Mouse (Mus musculus) heart, postnatal 36 days (tissue): Measurements from ENCODE around the gene Arsg. TPM values are rescaled to one million over a fixed set of nuclear protein-coding genes. Genes with fewer than 3 reads are reported as not detected.

Experiments
- DNase-seq, 2 experiments: peaks; one replicate each; pipeline ENCODE4 v3.0.0; 2021 to 2022
- intact Hi-C: fragments of 180-260 bp; cut with DNase I; formaldehyde crosslinking; loops from one replicate; pipeline ENCODE4 v1.15.1; 2025
- total RNA-seq, 2 experiments: library from RNA; stranded (reverse); gene quantifications; 2 replicates each; pipeline ENCODE4 v1.2.3; 2021

Gene Arsg
- 1 to 10 TPM; 1.4 to 1.9 TPM for total RNA-seq

DNA sequence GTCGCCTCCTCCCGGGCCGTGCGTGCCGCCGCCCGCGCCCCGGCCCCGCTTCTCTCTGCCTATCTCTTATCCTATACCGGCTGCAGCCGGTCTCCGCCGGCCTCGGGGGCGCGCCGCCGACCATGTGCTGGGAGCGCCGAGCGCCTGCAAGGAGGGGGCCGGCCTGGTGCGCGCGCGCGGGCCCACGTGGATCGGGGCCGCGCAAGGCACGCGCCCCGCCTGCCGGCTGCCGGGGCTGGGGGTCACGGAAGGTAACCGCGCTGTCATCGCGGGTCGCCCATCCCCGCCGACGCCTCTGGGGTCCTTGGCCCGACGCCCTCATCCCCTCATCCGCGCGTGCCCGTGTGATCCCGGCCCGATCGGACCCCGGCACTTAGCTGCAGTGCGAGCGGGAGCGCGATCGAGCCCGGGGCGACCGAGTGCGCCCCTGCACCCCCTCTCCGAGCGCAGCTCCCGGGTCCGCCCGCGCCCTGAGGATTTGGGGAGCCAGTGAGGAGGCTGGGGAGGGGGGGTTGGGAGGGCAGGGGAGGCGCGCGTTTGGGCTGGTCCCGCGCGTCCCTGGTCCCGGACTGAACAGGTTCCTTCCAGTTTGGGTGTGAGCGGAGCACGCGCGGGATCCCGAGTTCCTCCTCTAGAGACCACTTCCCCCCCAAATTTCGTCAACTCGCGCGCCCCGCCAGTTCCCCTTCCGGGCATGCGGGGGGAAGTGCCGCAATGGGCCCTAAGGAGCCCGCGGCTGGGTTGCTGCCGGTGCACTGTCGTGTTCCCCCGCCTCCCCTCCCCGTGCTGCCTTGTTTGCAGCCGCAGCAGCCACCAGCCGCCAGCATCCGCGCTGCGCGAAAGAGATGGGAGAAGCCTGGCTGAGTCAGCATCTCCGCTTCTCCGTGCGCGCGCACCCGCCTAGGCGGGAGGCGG, at the start of gene Arsg, which contains the start of gene Slc16a6:
TSS of gene Arsg (plus strand) at position 204 of the 915 bp plus-strand sequence.
TSS of gene Slc16a6 (minus strand) at position 428 of the 915 bp plus-strand sequence.
- intact Hi-C loops, result loop anchor here (2.0 kb wide), 1 partner anchor 23 kb away; no protein-coding TSS in a partner anchor
- peak; percentile 68 to 76 for DNase-seq

DNA sequence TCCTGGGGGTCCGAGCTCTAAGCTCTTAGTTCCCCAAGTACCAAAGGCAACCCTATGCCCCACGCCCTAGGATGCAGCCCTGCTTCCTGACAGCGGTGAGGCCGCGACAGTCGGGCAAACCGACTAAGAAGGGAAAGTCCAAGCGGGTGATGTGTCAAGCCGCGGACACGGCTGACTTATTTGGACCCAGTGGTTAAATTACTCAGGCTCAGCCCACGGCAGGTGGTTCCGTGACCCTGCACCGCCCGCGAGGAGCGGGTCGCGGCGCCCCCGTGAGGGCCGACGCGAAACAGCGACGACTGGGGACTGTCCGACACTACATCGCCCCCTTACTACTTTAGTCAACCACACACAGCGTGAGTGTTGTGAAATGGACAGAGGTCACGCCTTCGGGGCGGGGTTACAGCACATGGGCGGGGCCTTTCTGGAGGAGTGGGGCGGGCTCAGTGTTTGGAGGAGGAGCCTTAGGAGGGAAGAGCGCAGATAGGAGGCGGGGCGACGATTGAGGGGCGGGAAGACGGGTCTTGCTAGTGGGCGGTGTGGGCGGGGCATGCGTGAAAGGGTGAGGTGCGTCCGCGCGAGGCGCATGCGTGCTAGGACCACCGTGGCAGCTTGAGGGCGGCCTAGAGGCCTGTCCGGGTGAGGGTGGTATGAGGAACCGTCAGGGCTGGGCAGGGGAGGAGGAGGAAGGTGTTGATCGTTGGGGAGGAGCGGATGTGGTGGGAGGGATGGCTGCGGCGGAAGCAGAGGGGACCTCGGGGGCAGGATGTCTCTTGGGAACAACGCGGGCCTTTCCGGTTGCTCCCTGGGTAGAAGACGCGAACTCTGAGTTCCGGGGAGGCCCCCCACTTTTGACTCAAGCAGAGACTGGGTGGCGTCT, 47.5 kb upstream of the Arsg start, which contains the start of gene Amz2:
TSS of gene Amz2 (plus strand) at position 555 of the 880 bp plus-strand sequence.
- DNase-seq, result peak; percentile 99 to 100
- intact Hi-C loops, result loop anchor here (1.0 to 5.0 kb wide), 4 partner anchors 62 to 178 kb away; no protein-coding TSS in a partner anchor

DNA sequence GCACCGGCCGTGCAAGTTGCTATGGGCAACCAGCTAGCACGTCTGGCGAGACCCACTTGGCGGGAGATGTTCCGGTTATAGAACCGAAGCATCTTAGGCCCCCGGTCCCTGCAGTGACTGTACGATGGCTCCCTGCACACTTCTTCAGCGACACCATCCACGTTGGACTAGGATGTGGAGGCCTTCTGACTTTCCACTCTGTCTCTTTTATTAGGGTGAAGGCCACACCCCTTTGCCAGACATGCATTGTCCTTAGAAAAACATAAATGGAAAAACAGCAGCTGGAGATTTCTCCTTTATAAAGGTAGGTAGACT, 46.9 kb upstream of the Arsg start:
- no peak for DNase-seq
- intact Hi-C loops, result loop anchor here (2.0 to 5.0 kb wide), 2 partner anchors 73 to 179 kb away; no protein-coding TSS in a partner anchor

DNA sequence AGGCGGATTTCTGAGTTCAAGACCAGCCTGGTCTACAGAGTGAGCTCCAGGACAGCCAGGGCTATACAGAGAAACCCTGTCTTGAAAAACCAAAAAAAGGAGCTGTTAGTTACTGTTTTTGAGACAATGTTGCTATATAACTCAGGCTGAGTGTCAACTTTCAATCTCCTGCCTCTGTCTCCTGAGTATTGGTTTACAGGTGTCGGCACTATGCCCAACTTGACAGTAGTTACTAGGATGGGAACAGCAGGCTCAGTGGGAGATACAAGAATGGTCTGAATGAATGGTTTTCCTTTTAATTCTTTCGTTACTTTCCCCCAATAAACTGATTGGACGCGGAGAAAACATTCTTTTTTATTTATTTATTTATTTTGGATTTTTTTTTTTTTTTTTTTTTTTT, 45.8 kb upstream of the Arsg start:
- DNase-seq, result no peak
- intact Hi-C loops, result loop anchor here (2.0 to 5.0 kb wide), 2 partner anchors 71 to 180 kb away; no protein-coding TSS in a partner anchor

DNA sequence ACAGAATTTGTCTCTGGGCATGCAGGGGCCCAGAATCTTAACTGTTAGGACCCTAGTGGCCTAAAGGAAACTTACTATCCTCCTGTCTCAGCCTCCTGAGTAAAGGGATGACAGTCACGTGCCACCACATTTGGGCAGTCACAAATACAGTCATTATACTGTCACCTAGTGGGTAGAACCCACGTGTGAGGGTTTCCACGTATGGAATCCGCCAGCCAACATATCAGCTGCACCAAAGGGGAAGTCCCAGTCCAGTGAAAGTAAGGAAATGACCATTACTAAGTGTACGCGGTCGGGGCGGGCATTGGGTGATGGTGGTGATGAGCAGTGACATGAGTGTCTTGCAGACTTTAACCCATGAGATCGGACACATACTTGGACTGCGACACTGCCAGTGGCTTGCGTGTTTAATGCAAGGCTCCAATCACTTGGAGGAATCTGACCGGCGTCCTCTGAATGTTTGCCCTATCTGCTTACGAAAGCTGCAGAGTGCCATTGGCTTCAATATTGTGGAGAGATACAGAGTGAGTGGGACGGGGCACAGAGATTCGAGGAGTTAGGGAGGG, 38.9 kb upstream of the Arsg start:
- no peak for DNase-seq
- intact Hi-C loops, result no loop called here

DNA sequence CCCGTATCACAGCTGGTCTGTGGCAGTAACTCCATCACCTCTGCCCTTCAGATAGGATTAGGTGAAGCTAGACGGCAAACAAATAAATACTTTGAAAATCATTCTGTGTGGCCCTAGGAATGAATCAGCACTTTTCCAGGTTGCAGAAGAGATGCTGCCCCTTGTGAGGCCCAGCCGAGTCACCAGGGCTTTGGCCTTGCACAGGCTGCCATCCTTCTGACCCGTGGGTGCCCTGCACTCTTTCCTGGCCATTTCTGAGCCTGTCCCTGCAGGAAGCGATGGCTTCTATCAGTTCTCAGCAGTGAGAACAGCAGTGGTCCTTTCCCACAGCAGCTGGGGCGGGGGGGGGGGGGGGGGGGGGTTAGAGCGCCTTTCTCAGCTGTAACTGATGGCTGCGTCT, 36.3 kb upstream of the Arsg start:
- intact Hi-C loops, result no loop called here
- DNase-seq, result no peak

DNA sequence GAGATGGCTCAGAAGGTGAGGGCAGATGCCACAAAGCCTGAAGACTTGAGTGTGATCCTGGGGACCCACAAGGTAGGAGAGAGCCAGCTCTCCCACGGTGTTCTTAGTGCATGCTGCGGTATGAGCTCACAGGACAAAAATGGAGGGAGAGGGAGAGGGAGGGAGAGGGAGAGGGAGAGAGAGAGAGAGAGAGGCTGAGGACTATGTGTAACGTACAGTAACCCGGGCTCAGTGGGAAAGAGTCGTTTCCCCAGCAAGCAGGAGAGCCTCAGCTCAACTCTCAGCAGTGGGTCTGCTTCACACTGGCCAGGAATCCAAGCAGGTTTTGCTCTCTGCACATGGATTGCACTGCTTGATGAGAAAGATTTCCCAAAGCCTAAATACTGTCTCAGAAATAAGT, 34.0 kb upstream of the Arsg start:
- intact Hi-C loops, result no loop called here

DNA sequence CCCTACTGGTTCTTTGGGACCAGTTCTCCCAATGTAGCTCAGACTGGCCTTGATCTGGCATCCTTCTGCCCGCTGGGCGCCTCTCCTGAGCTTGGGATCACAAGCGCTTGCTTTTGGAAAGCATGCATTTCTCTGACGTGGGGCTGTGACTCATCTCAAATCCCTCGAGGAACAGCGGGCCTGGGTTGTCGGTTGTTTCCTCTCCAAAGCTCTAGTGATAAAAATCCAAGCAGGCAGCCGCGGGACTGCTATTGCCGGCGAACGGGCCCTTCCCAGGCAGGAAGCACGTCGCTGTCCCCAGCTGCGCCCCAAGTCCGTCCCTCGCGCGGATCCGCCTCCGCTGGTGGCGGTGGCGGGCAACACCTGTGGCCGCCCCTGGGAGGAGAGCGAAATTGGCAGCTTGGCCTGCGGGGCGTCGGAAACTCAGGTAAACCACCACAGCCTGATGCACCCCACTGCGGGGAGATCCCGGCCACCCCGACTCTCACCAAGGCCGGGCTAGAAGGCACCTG, 33.3 kb upstream of the Arsg start:
- intact Hi-C loops, result loop anchor here (5.0 kb wide), 1 partner anchor 827 kb away; no protein-coding TSS in a partner anchor
- peak; percentile 80 to 82 for DNase-seq

More for the DNA sequence above, 34.0 kb upstream of the Arsg start:
- DNase-seq, result no peak

DNA sequence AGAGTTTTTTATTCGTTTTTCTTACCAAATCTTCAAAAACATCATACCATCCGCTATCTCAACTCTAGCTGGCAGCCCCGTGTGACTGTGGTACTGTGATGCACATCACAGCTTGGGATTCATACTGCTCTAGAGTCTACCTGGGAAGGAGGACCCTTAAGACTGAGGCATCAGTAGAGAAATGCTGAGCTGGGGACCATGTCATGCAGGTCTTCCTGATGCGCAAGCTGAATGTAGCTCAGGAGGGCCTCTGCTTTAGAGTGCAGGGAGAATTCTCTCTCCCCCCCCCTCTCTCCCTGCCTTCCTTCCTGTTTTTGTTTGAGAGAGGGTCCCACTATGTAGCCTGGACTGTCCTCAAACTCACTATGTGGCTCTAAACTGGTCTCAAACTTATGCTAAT, 32.5 kb upstream of the Arsg start:
- no peak for DNase-seq
- intact Hi-C loops, result loop anchor here (5.0 kb wide), 1 partner anchor 827 kb away; no protein-coding TSS in a partner anchor

DNA sequence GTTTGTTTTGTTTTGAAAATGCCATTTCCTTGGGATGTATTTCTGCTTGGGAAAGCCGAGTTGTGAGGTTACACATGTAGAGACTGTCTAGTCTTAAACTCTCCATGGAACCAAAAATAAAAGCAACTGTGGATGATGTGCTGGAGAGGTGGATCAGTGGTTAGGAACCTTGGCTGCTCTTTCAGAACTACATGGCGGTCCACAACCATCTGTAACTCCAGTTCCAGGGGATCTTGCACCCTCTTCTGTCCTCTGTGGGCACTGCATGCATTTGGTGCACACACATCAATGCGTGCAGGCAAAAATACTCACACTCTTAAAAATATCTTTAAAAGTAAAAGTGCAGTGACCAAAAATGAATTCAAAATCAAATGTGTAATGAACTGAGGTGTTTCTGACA, 32.1 kb upstream of the Arsg start:
- peak in 1 of 2 experiments; percentile 36 for DNase-seq
- intact Hi-C loops, result loop anchor here (5.0 kb wide), 1 partner anchor 826 kb away; no protein-coding TSS in a partner anchor

DNA sequence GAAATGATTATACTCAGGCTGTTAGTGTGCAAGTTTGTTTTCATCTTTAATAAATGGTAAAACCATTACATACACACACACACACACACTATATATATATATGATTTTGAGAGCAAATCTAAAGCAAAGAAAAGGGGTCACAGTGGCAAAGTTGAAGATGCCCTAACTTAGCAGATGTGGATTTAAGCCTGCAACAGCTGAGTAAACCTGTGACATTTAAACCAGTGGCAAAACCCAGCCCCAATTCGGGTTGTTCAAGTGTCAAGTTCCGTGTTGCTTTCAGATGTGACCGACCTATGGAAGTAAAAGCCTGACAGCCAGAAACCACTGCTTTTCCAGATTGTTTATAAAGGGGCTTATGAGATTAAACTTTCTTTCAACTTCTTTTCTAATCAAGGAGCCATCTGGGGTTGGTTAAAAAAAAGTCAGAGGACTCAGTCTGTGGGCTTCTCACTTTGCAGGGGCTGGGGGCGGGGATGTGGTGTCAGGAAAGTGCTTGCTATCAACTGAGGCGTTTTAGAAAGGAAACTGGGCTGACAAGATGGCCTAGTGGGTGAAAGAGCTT, 30.9 kb upstream of the Arsg start:
- no peak for DNase-seq
- intact Hi-C loops, result loop anchor here (5.0 kb wide), 1 partner anchor 825 kb away; no protein-coding TSS in a partner anchor

DNA sequence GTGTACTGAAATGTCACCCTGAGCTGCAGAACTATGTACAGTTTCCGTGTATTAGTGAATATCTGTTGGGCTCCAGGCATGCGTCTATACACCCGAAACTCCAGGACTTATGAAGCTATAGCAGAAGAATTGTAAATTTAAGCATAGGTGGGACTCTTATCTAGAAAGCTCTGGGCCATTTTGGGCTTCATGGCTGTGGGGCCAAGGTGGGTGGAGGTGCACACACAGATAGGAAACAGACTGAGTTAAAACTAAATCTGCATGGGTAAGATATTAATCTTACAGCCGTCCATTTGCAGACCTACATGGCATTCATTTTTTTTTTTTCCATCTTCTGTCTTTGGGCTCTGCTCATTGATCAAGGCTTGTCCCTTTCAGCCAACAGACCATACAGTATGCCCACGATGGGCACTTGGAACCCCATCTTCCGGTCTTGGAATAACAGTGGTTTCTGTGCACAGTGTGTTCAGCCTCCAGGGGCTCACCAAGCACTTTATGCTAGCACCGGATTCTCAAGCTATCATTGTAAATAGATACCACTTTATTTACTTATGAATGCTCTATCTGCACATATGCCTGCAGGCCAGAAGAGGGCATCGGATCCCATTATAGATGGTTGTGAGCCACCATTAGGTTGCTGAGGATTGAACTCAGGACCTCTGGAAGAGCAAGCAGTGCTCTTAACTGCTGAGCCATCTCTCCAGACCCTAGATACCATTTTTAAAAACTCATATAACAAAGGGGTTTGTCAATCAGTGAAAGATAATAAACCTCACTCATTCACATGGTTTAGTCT, 29.5 kb upstream of the Arsg start:
- no peak for DNase-seq
- intact Hi-C loops, result loop anchor here (1.0 to 5.0 kb wide), 3 partner anchors 199 to 824 kb away; no protein-coding TSS in a partner anchor

DNA sequence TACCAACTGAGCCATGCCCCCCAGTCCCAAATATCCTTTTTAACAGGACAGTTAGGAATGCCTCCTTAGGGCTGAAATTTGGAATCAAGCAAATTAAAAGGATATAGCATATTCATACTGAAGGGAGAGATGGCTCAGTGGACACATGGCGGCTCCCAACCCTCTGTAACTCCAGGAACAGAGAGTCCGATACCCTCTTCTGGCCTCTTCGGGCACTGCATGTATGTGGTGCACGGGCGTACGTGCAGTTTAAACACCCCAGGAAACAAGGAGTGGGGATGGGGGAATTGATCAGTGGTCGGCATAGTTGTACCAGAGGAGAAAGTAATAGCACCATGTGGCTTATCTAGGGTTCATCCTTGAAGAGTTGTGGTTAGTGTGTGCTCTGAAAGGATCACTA, 28.6 kb upstream of the Arsg start:
- DNase-seq, result no peak
- intact Hi-C loops, result loop anchor here (1.0 to 5.0 kb wide), 3 partner anchors 200 to 823 kb away; no protein-coding TSS in a partner anchor

DNA sequence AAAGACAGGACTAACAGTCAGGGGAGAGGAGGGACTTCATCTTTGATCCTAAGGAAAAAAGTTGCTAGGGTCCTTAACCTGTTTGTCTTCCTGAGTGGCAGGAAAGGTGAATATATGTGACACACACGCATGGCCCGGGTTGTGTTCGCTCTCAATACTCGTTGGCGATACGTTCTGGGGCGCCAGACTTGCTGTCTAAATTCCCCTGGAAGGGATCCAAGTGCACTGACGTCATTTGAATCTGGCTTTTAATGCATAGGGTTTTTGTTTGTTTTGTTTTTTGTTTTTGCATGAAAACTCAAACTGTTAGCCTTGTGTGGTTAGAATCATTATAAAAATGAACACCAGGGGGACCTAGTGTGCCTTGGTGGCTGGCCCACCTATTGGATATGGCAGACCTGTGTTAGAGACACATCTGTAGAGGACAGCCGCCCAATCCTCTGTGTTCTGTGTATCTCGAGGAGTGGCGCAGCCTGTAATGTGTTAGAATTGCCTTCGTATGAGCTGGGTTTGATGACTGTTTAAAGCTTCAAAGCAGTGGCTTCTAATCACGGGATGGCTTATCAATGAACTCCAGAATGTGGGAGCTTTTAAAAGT, 27.6 kb upstream of the Arsg start:
- DNase-seq, result no peak

DNA sequence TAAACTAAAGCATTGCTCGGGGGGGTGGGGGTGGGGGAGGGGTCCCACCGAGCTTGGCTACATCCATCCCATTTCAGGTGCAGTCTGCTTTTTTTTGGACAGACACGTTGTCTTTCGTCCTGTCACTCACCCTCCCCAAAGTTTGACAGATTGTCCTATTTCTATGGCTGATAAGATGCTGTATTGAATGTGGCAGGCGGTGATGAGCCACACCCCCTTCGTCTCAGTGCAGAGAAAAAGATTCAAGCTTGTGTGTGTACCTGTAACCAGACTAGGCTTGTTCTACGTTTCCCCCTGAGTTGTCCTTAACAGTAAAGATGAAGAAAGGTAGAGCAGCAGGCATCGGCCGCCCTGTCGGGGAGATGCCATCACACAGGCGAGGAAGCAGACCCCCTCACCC, 22.0 kb upstream of the Arsg start:
- no peak for DNase-seq
- intact Hi-C loops, result no loop called here

More for the DNA sequence above, 27.6 kb upstream of the Arsg start:
- intact Hi-C loops, result loop anchor here (1.0 to 2.0 kb wide), 2 partner anchors 140 to 201 kb away; no protein-coding TSS in a partner anchor

DNA sequence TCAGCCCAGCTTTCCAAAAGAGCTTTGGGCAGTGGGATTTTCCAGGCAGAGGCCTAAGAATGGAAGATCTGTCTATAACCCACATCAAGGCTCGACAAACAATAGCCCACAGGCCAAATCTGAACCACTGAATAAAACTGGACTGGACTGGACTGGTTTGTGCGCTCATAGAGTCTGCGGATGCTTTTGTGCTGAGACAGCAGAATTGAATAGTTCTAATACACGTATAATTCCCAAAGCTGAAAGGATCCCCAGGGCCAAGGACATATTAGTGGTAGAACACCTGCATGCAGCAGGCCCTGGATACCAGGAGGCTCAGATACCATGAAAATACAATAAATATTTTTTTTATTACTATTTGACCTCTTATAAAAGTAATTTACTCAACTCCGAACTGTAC, 16.9 kb upstream of the Arsg start:
- DNase-seq, result no peak
- intact Hi-C loops, result no loop called here

DNA sequence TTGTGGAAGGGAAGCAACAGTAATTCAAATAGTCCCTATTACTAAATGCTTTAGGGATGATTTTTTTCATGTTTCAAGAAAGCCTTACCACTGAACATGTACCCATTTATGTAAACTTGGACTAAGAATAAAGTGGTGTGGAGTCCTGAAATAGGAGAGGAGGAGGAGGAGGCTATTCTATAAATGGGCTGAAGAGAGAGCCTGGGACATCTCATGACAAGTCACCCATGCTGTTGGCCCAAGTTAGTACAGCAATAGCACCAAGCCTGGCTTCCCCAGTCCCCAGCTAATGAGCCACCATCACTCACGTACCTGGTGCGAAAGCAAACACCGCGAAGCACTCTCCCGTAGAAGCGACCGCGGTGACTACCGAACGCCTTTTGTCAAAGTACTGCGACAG, 15.0 kb upstream of the Arsg start:
- DNase-seq, result no peak

DNA sequence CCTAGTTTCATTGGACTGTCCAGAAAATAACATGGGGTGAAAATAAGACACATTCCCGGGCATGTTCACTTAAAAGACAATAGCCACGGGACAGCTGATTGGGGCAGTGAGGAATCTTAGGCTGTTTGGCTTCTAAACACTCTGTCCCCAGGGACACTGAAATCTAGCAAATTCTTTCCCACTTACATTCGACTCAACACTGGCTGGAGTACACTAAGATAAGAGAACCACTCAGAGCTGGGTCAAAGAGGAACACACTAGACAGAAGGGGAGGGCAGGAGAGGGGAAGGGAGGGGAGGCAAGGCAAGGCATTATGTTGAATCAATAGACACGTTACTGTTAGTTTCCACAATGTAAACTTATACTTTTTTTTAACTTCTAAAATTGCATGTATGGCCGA, 12.6 kb upstream of the Arsg start:
- intact Hi-C loops, result no loop called here
- no peak for DNase-seq

More for the DNA sequence above, 15.0 kb upstream of the Arsg start:
- intact Hi-C loops, result no loop called here
